Mouse (Mus musculus) myocyte (in vitro differentiated cells): ENCODE measurements around the gene Dnaaf3.
"Not testable (repeated sequence)": the region's sequence is repeated elsewhere in the genome, so short reads cannot be mapped to it uniquely, and the experiment has no call there.

ENCODE experiments used
- E2F4 ChIP-seq: IDR thresholded peaks from one replicate; pipeline ENCODE4 v1.6.1; 2011; ENCODE audit warnings: mild to moderate bottlenecking, control low read depth, moderate library complexity; ENCODE audit not compliant: insufficient read depth
- MAX ChIP-seq: IDR thresholded peaks from one replicate; pipeline ENCODE4 v1.6.1; 2011; ENCODE audit warnings: low read depth, mild to moderate bottlenecking, control low read depth
- MYOD1 ChIP-seq, 3 experiments: IDR thresholded peaks; one replicate each; pipeline ENCODE4 v1.6.1; 2011; ENCODE audit warnings: control low read depth in 2 of 3, low read depth in 2 of 3, mild to moderate bottlenecking in 2 of 3, moderate library complexity in 1 of 3; ENCODE audit not compliant: insufficient read length in 2 of 3, control insufficient read depth in 1 of 3
- MYOG ChIP-seq, 3 experiments: IDR thresholded peaks; one replicate each; pipeline ENCODE4 v1.6.1; 2011; ENCODE audit warnings: control low read depth in 2 of 3, low read depth in 2 of 3, mild to moderate bottlenecking in 2 of 3; ENCODE audit not compliant: insufficient read length in 2 of 3, control insufficient read depth in 1 of 3, insufficient read depth in 1 of 3
- POLR2A ChIP-seq: IDR thresholded peaks from one replicate; pipeline ENCODE4 v1.6.1; 2011; ENCODE audit warnings: low read depth, mild to moderate bottlenecking, control low read depth, moderate library complexity; ENCODE audit not compliant: insufficient read length
- POLR2AphosphoS2 ChIP-seq: IDR thresholded peaks from one replicate; pipeline ENCODE4 v1.6.1; 2011; ENCODE audit warnings: low read depth, control low read depth; ENCODE audit not compliant: insufficient read length
- SRF ChIP-seq: IDR thresholded peaks from one replicate; pipeline ENCODE4 v1.6.1; 2011; ENCODE audit warnings: low read depth; ENCODE audit not compliant: control insufficient read depth, insufficient read length
- TCF12 ChIP-seq: IDR thresholded peaks from one replicate; pipeline ENCODE4 v1.6.1; 2011; ENCODE audit warnings: mild to moderate bottlenecking, control low read depth; ENCODE audit not compliant: poor library complexity, insufficient read depth, severe bottlenecking
- TCF3 ChIP-seq: IDR thresholded peaks from one replicate; pipeline ENCODE4 v1.6.1; 2011; ENCODE audit warnings: low read depth, control low read depth; ENCODE audit not compliant: insufficient read length
- USF1 ChIP-seq: IDR thresholded peaks from one replicate; pipeline ENCODE4 v1.6.1; 2011; ENCODE audit warnings: low read depth, mild to moderate bottlenecking, control low read depth, moderate library complexity

DNA sequence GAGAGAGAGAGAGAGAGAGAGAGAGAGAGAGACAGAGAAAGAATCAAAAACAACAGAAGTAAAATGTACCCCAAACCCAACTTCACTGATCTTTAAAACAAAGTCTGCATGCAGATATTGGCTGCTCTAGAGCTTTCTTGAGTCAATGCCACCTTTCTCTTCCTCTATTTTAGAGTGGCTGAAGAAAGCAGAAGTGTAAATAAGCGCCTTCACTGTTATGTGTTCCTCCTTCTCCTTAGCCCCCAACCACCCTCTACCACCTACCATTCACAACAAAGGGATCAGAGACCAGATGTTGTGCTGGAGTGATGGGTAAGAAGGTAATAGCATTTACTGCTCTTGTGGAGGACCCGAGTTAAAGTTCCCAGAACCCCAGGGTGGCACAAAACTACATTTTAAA, 40.1 kb upstream of the Dnaaf3 start:
- TF ChIP-seq POLR2A; MYOG (IDR thresholded peaks at IDR 0.05; ENCODE audit: control insufficient read depth in 1 of 3, insufficient read depth in 1 of 3, insufficient read length in 2 of 3, low read depth in 2 of 3); MAX; USF1; POLR2AphosphoS2; MYOD1 (IDR thresholded peaks at IDR 0.05; ENCODE audit: control insufficient read depth in 1 of 3, insufficient read length in 2 of 3, low read depth in 2 of 3); TCF12; TCF3; SRF; E2F4: not testable (repeated sequence)
